ENCODE assay signal across 7 mouse cellular contexts in genomic region chr14:79300641-79301350, GRCm38 (mm10). TPM values are rescaled to one million over a fixed set of nuclear protein-coding genes. Genes with fewer than 3 reads are reported as not detected.
DNase-seq lines count a peak whose midpoint lies in the region; ATAC-seq and TF ChIP-seq lines count a peak whose summit lies in the region.

No protein-coding gene starts in this region.

- under 1% methylated on average over 52 of the region's 52 CpGs for WGBS in forebrain, embryonic 14.5 days
- 1% methylated on average over 52 of the region's 52 CpGs for WGBS in kidney, postnatal 0 days
- 1% methylated on average over 52 of the region's 52 CpGs for WGBS in macrophage (ENCODE audit: missing documents)

- peak overlapping the region; percentile 79 for H3K9ac ChIP-seq in forebrain, embryonic 14.5 days (ENCODE audit: low read length)
- H3K9ac ChIP-seq in kidney, postnatal 0 days (ENCODE audit: low read depth, low read length), result peak overlapping the region; percentile 52

- peak; percentile 33; the same call in 1 of the 2 replicates for TF ChIP-seq POLR2A in testis, adult 2 months (IDR thresholded peaks at IDR 0.05; ENCODE audit: control insufficient read depth, low read depth, low read length)

- ATAC-seq in forebrain, embryonic 14.5 days, result peak; percentile 27
- 0 out of 2 replicates have a peak, but pooled peaks have one; percentile 15 for ATAC-seq in kidney, postnatal 0 days (replicated peaks; ENCODE audit: low FRiP score, low read depth)

- peak overlapping the region; percentile 47 for H3K27ac ChIP-seq in testis, adult 2 months (ENCODE audit: control insufficient read depth, insufficient read depth, low read depth, low read length)
- H3K27ac ChIP-seq in brown adipose tissue, adult 24 weeks (replicated peaks; ENCODE audit: low read depth, low read length), result peak overlapping the region; percentile 94
- H3K27ac ChIP-seq in forebrain, embryonic 14.5 days (ENCODE audit: low read depth, low read length), result no peak overlapping the region
- H3K27ac ChIP-seq in kidney, postnatal 0 days, result no peak overlapping the region
- no peak overlapping the region for H3K27ac ChIP-seq in macrophage

- H3K4me1 ChIP-seq in testis, adult 2 months (ENCODE audit: control insufficient read depth, insufficient read depth, low read length), result peaks cover 18% of the 10 kb centered on the region
- H3K4me1 ChIP-seq in brown adipose tissue, adult 24 weeks (ENCODE audit: control insufficient read depth, insufficient read depth, insufficient read length, low read length), result 0 out of 2 replicates have a peak, but pooled peaks cover under 1% of the 10 kb centered on the region
- H3K4me1 ChIP-seq in forebrain, embryonic 14.5 days (ENCODE audit: control insufficient read depth, insufficient read depth, low read length), result peaks cover 6% of the 10 kb centered on the region
- H3K4me1 ChIP-seq in kidney, postnatal 0 days (replicated peaks; ENCODE audit: insufficient read depth, low read length), result peaks cover 13% of the 10 kb centered on the region

- H3K4me3 ChIP-seq in testis, adult 2 months (ENCODE audit: control insufficient read depth, low read depth, low read length), result peak overlapping the region; percentile 92
- H3K4me3 ChIP-seq in brown adipose tissue, adult 24 weeks (ENCODE audit: insufficient read depth, low read depth, low read length), result peak overlapping the region; percentile 85
- H3K4me3 ChIP-seq in forebrain, embryonic 14.5 days (ENCODE audit: low read depth, low read length), result peak overlapping the region; percentile 58
- peak overlapping the region; percentile 46 for H3K4me3 ChIP-seq in kidney, postnatal 0 days (replicated peaks; ENCODE audit: low read depth, low read length)
- peak overlapping the region; percentile 27 for H3K4me3 ChIP-seq in macrophage (ENCODE audit: inconsistent target)

- H3K79me2 ChIP-seq in macrophage (ENCODE audit: inconsistent target), result no peaks in the 10 kb centered on the region

- no peak for TF ChIP-seq CTCF in testis, adult 2 months (IDR thresholded peaks at IDR 0.05; ENCODE audit: control insufficient read depth, insufficient read depth, insufficient replicate concordance, low read depth, low read length)
- TF ChIP-seq CTCF in kidney, postnatal 0 days (IDR thresholded peaks at IDR 0.05; ENCODE audit: low read depth), result no peak

- no peaks in the 10 kb centered on the region for H3K36me3 ChIP-seq in testis, adult 2 months (ENCODE audit: control insufficient read depth, insufficient read depth, low read length)
- no peaks in the 10 kb centered on the region for H3K36me3 ChIP-seq in forebrain, embryonic 14.5 days (ENCODE audit: control insufficient read depth, insufficient read depth, low read length)
- no peaks in the 10 kb centered on the region for H3K36me3 ChIP-seq in kidney, postnatal 0 days (ENCODE audit: insufficient read depth, low read length)
- H3K36me3 ChIP-seq in macrophage (ENCODE audit: inconsistent target), result no peaks in the 10 kb centered on the region

- DNase-seq in testis, postnatal 10 days (ENCODE audit: low spot score), result no peak
- DNase-seq in forebrain, embryonic 14.5 days (ENCODE audit: low spot score), result peak; percentile 63
- DNase-seq in kidney, postnatal 0 days (ENCODE audit: low spot score), result no peak
- DNase-seq in right cerebral cortex, postnatal 14 days, result peak; percentile 53

- no peaks in the 10 kb centered on the region for H3K9me3 ChIP-seq in forebrain, embryonic 14.5 days (replicated peaks; ENCODE audit: control insufficient read depth, low read length)
- H3K9me3 ChIP-seq in kidney, postnatal 0 days (replicated peaks; ENCODE audit: low read length), result no peaks in the 10 kb centered on the region

- H3K27me3 ChIP-seq in testis, adult 2 months (ENCODE audit: control insufficient read depth, insufficient read depth, low read length), result peaks cover 4% of the 10 kb centered on the region; the same call in 1 of the 2 replicates
- H3K27me3 ChIP-seq in forebrain, embryonic 14.5 days (replicated peaks; ENCODE audit: control insufficient read depth, insufficient read depth, low read length), result no peaks in the 10 kb centered on the region
- H3K27me3 ChIP-seq in kidney, postnatal 0 days (ENCODE audit: insufficient read depth, low read length), result no peaks in the 10 kb centered on the region

- H3K4me2 ChIP-seq in forebrain, embryonic 14.5 days (ENCODE audit: low read length), result peak overlapping the region; percentile 99
- H3K4me2 ChIP-seq in kidney, postnatal 0 days (ENCODE audit: low read length), result peak overlapping the region; percentile 90

RNA-seq across cellular contexts. Expression of gene Rgcc, which starts 0.6 kb away (rescaled TPM):
- 24.0 and 26.5 TPM in 2 replicates for polyA plus RNA-seq in testis, adult 2 months (2012; rRNA removed)
- polyA plus RNA-seq in brown adipose tissue, adult 24 weeks (2012; ENCODE audit: insufficient read depth, insufficient read length, missing spikeins), result 325 and 446 TPM in 2 replicates
- 68.7 and 81.5 TPM in 2 replicates for polyA plus RNA-seq in forebrain, embryonic 14.5 days (2014; fragmentation: Nextera tagmentation; extraction: Ambion mirVana)
- polyA plus RNA-seq in kidney, postnatal 0 days (2015; fragmentation: Nextera tagmentation; extraction: Ambion mirVana), result 60.1 and 70.7 TPM in 2 replicates
- 1 to 10 TPM in 3 of 26 experiments, not detected in 23; 1.2 to 1.9 (median 1.4) TPM for total RNA-seq in macrophage (2018; cell fraction: chromatin; rRNA removed)
- 1 to 10 TPM in 3 of 26 experiments, under 1 TPM in 10, not detected in 13; 0.20 to 3.4 (median 0.53) TPM for total RNA-seq in macrophage (2018; cell fraction: cytosol; rRNA removed)
- 1 to 10 TPM in 1 of 26 experiments, under 1 TPM in 2, not detected in 23; 0.97 to 2.1 (median 0.98) TPM for total RNA-seq in macrophage (2018; cell fraction: nucleus; rRNA removed)
- polyA plus RNA-seq in macrophage (2018), result 0.27 to 1.1 TPM (median 0.29 TPM) in 3 replicates

RNA-seq across cellular contexts. Expression of gene Zfp957, which starts 53.6 kb away (rescaled TPM):
- 0.68 and 0.70 TPM in 2 replicates for polyA plus RNA-seq in testis, adult 2 months (2012; rRNA removed)
- polyA plus RNA-seq in brown adipose tissue, adult 24 weeks (2012; ENCODE audit: insufficient read depth, insufficient read length, missing spikeins), result not detected in 2 replicates
- polyA plus RNA-seq in forebrain, embryonic 14.5 days (2014; fragmentation: Nextera tagmentation; extraction: Ambion mirVana), result not detected in 2 replicates
- polyA plus RNA-seq in kidney, postnatal 0 days (2015; fragmentation: Nextera tagmentation; extraction: Ambion mirVana), result not detected in 2 replicates
- not detected for total RNA-seq in macrophage (2018; cell fraction: chromatin; rRNA removed)
- total RNA-seq in macrophage (2018; cell fraction: cytosol; rRNA removed), result not detected
- not detected for total RNA-seq in macrophage (2018; cell fraction: nucleus; rRNA removed)
- not detected in 3 replicates for polyA plus RNA-seq in macrophage (2018)

Comparison
In these comparisons a context has a peak if more than half of its experiments do, and no peak if none do; other contexts are left out.
1. H3K27ac ChIP-seq: peak in testis, adult 2 months (single experiment) and brown adipose tissue, adult 24 weeks (single experiment); none in forebrain, embryonic 14.5 days (single experiment), kidney, postnatal 0 days (single experiment) and macrophage (single experiment).
2. H3K4me3 ChIP-seq: peak in every context shown above with its lines; median percentile 92 in testis, adult 2 months; 85 in brown adipose tissue, adult 24 weeks; 58 in forebrain, embryonic 14.5 days; 46 in kidney, postnatal 0 days; 27 in macrophage.
3. DNase-seq: peak in forebrain, embryonic 14.5 days (single experiment) and right cerebral cortex, postnatal 14 days (single experiment); none in testis, postnatal 10 days (single experiment) and kidney, postnatal 0 days (single experiment).
4. RNA of gene Rgcc, which starts 0.6 kb away (polyA plus RNA-seq): 325 to 446 TPM in brown adipose tissue, adult 24 weeks, 68.7 to 81.5 TPM in forebrain, embryonic 14.5 days, 60.1 to 70.7 TPM in kidney, postnatal 0 days and 24.0 to 26.5 TPM in testis, adult 2 months; 0.27 to 1.1 TPM in macrophage; every median in the first group is over 10 times any median in the second.